Mouse (Mus musculus) heart, embryonic 16.5 days (tissue): ENCODE measurements around the gene Mdfic. TPM values are rescaled to one million over a fixed set of nuclear protein-coding genes. Genes with fewer than 3 reads are reported as not detected.
A peak's percentile ranks its signal among the peaks of the same experiment; 100 is the strongest.

Source experiments
- ATAC-seq: fragments of 200-750 bp; cut with Nextera tagmentation; replicated peaks from 2 replicates; pipeline ENCODE4 v1.8.0; 2017; ENCODE audit warnings: moderate number of reproducible peaks; ENCODE audit not compliant: insufficient read depth, low FRiP score; ENCODE audit errors: extremely low read depth
- H3K27ac ChIP-seq: fragments of 300-500 bp; sonication (generic); 2 replicates; pipeline ENCODE4 v1.5.1; 2014; ENCODE audit warnings: mild to moderate bottlenecking, low read length, control low read depth, moderate library complexity
- H3K27me3 ChIP-seq: fragments of 300-500 bp; sonication (generic); 2 replicates; pipeline ENCODE4 v1.6.1; 2014; ENCODE audit warnings: low read length, mixed read lengths; ENCODE audit not compliant: control insufficient read depth, insufficient read depth
- H3K36me3 ChIP-seq: fragments of 300-500 bp; sonication (generic); 2 replicates; pipeline ENCODE4 v1.6.1; 2014; ENCODE audit not compliant: control insufficient read depth, insufficient read depth
- H3K4me1 ChIP-seq: fragments of 300-500 bp; sonication (generic); 2 replicates; pipeline ENCODE4 v1.6.1; 2014; ENCODE audit warnings: low read length, mixed read lengths; ENCODE audit not compliant: control insufficient read depth, insufficient read depth
- H3K4me2 ChIP-seq: fragments of 300-500 bp; sonication (generic); 2 replicates; pipeline ENCODE4 v1.6.1; 2014; ENCODE audit warnings: low read depth, mild to moderate bottlenecking, control low read depth, low read length
- H3K4me3 ChIP-seq: fragments of 300-500 bp; sonication (generic); 2 replicates; pipeline ENCODE4 v1.5.1; 2014; ENCODE audit warnings: mild to moderate bottlenecking, control low read depth, low read length
- H3K9ac ChIP-seq: fragments of 300-500 bp; sonication (generic); 2 replicates; pipeline ENCODE4 v1.6.1; 2014; ENCODE audit warnings: low read length, control low read depth
- H3K9me3 ChIP-seq: fragments of 300-500 bp; sonication (generic); replicated peaks from 2 replicates; pipeline ENCODE4 v1.6.1; 2016; ENCODE audit warnings: low read length; ENCODE audit not compliant: control insufficient read depth
- WGBS: fragments of 180-500 bp; shearing (Covaris S2); extraction: QIAGEN DNeasy Blood & Tissue Kit; methylation state at CpG from one replicate; pipeline ENCODE4 v1.1.7; 2014; 5-methylcytosine and 5-hydroxymethylcytosine counted together
- polyA plus RNA-seq: library from polyadenylated mRNA; unstranded; fragments of >200 nt; fragmentation: Nextera tagmentation; extraction: Ambion mirVana; gene quantifications from 2 replicates; pipeline ENCODE4 v1.2.1, GENCODE M21; 2015

Gene Mdfic
- polyA plus RNA-seq, 1 experiment from 2014 or later, result 4.0 TPM

DNA sequence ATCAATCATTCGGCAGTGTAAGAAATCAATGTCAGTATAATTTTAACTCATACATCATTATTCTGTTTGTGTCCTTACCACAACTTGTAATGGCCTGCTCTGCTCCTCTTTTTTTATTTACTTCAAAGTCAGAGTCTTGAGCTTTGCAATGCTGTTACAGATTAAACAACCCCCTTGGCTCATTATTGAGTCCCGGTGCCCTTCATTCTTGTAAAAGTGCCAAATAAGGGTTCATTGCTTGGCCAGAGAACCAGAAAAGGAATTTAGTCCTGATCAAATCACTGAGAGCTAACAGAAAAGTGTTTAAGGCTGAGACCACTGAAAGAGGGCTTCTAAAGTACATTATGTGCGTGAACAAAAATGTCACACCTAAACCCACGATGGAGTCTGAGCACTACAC, 10.2 kb downstream of the Mdfic start:
- 42% methylated on average over 4 of the region's 4 CpGs for WGBS
- no peak overlapping the region for H3K27ac ChIP-seq
- H3K4me3 ChIP-seq, result no peak overlapping the region
- H3K9ac ChIP-seq, result no peak overlapping the region
- H3K36me3 ChIP-seq, result no peaks in the 10 kb centered on the region
- peaks cover 22% of the 10 kb centered on the region for H3K4me1 ChIP-seq
- ATAC-seq, result no peak
- no peak overlapping the region for H3K4me2 ChIP-seq
- H3K27me3 ChIP-seq, result no peaks in the 10 kb centered on the region
- H3K9me3 ChIP-seq, result no peaks in the 10 kb centered on the region

DNA sequence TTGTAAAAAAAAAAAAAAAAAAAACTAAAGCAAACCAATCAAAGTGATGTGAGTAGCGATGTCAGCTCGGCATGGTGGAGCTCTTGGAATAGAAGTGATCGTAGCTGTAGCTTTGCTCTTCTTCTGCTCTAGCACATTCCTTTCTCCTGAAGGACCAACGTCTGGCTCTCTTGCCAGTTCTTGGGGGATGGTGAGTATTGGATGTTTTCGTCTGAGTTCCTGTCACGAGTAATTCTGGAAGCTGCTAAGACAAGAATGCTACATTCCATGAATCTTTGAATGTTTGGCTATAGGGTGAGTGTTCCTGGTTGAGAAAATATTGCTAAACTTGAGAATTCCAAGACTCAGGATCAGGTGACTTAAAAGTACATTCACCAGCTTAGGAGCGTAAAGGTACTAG, 11.0 kb downstream of the Mdfic start:
- no peaks in the 10 kb centered on the region for H3K27me3 ChIP-seq
- no peak overlapping the region for H3K9ac ChIP-seq
- no peaks in the 10 kb centered on the region for H3K36me3 ChIP-seq
- no peak for ATAC-seq
- WGBS, result 49% methylated on average over 7 of the region's 7 CpGs
- no peak overlapping the region for H3K4me2 ChIP-seq
- H3K9me3 ChIP-seq, result no peaks in the 10 kb centered on the region
- no peak overlapping the region for H3K4me3 ChIP-seq
- H3K27ac ChIP-seq, result no peak overlapping the region
- H3K4me1 ChIP-seq, result peaks cover 22% of the 10 kb centered on the region

DNA sequence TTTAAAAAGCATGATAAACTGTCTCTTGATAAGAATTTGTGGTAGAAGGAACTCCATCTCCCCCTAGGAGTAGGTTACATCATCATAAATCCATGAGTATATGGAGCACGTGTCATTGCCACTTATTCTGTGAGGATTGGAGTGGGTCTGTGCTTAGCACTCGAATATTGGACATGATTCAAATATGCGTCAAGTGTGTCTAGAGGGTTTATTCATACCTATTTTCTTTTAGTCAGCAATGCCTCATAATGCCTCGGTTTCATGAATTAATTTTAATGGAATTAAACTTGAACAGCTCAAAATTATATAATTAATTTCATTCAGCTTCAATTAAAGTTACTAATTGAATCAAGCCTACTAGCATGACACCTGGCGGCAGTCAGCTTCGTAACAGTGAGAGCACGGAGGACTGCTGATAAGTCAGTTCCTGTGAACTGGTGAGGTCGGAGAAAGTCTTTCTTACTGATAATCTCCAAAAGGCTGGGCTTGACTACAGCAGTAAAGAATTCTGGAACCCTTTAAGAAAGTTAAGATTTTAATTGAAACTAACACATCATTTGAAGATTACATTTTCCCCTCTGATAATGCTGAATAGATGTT, 17.0 kb downstream of the Mdfic start:
- Histone ChIP-seq H3K27me3 (no peaks in the 10 kb centered on the region), H3K9me3 (no peaks in the 10 kb centered on the region), H3K36me3 (no peaks in the 10 kb centered on the region), H3K9ac (no peak overlapping the region), H3K27ac (no peak overlapping the region; the same call in 1 of the 2 replicates), H3K4me3 (no peak overlapping the region), H3K4me1 (peaks cover 15% of the 10 kb centered on the region), H3K4me2 (peak overlapping the region; percentile 46; the same call in 1 of the 2 replicates)
- peak; percentile 85 for ATAC-seq
- whole genome bisulfite sequencing, result 18% methylated on average over 8 of the region's 8 CpGs

DNA sequence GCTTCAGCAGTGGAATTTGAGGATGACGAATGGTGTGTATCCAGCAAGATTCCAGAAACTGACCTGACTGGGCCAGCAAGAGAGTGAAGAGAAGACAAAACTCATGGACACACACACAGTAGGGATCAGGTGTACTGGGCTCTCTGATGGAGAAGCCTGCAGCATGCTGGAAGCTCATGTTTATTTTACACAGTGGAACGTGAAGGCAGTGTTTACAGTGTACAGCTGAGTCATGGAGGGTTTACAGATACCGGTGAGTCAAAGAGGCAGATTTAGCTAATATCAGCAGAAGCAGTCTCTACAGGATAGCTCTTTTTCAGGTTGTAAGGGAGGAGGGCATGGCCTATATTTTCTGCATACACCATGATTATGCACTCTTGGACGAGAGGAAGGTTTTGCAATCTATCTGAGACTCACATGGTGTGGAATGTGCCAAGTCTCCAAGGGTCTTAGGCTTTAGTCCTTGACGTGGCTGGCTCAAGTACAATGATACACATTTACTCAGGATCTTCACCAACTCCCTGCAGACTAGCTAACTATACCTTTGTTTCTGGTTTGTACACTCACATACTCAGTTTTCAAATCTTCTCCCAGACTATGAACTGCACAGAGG, 18.0 kb downstream of the Mdfic start:
- no peaks in the 10 kb centered on the region for H3K27me3 ChIP-seq
- 0 out of 2 replicates have a peak overlapping the region, but pooled peaks have one; percentile 1 for H3K27ac ChIP-seq
- H3K9me3 ChIP-seq, result no peaks in the 10 kb centered on the region
- WGBS, result 48% methylated on average over 5 of the region's 5 CpGs
- no peak overlapping the region for H3K9ac ChIP-seq
- no peaks in the 10 kb centered on the region for H3K36me3 ChIP-seq
- no peak overlapping the region for H3K4me3 ChIP-seq
- H3K4me2 ChIP-seq, result no peak overlapping the region
- no peak for ATAC-seq
- H3K4me1 ChIP-seq, result peaks cover 25% of the 10 kb centered on the region

DNA sequence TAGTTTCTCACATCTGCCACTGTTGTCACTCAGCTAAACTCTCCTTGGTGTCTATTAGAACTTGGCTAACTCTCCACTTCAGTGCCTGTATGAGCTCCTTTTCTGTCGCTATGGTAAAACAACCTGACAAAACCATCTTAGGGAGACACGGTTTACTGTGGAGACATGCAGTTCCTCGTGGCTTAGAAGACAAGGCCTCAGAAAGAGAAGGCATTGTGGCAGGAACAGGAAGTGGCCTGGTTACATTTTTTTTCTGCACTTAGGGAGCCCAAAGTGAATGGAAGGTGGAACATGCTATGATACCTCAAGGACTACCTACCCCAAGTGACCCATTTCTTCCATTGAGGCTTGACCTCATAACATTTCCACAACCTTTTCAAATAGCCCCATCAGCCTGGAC, 18.7 kb downstream of the Mdfic start:
- H3K9ac ChIP-seq, result no peak overlapping the region
- no peak for ATAC-seq
- no peak overlapping the region for H3K4me2 ChIP-seq
- H3K4me3 ChIP-seq, result no peak overlapping the region
- H3K9me3 ChIP-seq, result no peaks in the 10 kb centered on the region
- no peak overlapping the region for H3K27ac ChIP-seq
- no peaks in the 10 kb centered on the region for H3K27me3 ChIP-seq
- H3K4me1 ChIP-seq, result peaks cover 31% of the 10 kb centered on the region
- no peaks in the 10 kb centered on the region for H3K36me3 ChIP-seq
- WGBS, result 71% methylated on average over 3 of the region's 3 CpGs

DNA sequence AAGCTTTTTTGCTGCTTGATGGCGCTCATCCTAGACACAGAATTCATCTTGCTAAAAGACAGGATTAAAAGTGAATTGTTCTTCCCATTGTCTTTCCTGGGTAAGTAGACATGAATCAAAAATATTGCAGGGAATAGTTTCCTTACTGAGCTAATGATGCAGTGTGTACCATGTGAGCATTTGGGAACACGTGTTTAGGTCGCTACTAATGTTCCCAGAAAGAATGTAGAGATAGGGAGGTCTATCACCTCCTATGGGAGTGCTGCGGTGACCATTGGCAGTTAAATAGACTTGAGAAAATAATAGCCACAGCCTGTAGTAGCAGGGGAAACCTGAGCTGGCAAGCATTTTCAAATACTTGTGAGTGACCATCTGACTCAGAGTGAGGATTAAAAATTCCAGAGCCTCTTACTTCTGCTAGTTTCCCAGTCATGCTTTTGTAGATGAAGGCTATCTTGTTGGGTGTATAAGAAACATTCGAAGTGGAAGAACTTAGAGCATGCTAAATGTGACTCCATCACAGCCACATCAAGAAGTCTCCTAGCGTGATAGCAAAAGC, 22.2 kb downstream of the Mdfic start:
- H3K36me3 ChIP-seq, result no peaks in the 10 kb centered on the region
- peaks cover 23% of the 10 kb centered on the region for H3K4me1 ChIP-seq
- ATAC-seq, result peak; percentile 19; the same call in 1 of the 2 replicates
- H3K27me3 ChIP-seq, result no peaks in the 10 kb centered on the region
- WGBS, result 50% methylated on average over 6 of the region's 6 CpGs
- no peaks in the 10 kb centered on the region for H3K9me3 ChIP-seq
- H3K4me3 ChIP-seq, result no peak overlapping the region
- no peak overlapping the region for H3K9ac ChIP-seq
- H3K27ac ChIP-seq, result peak overlapping the region; percentile 68
- H3K4me2 ChIP-seq, result no peak overlapping the region

DNA sequence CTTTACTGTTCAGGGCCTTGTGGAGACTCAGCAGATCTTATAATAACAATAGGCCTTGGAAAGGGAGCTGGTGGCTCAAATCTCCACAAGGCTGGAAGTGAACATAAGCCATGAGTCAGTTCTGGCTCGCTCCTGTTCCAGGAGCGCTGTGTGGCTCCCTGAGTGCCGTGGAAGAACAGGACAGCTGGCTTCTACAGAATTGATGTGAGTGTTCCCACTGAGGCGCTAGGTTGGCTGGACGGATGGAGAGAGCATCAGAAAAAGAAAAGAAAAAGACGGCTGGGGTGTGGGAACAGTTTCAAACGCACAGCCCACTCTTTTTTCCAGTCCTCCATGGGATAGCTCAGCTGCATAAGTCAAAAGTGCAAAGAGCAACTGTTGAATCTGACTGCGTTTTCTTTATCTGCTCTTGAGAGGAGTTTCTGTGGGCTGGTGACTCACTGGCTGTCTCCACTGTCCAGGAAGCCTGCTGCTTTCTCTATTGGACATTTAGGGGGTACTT, 22.9 kb downstream of the Mdfic start:
- WGBS, result 31% methylated on average over 8 of the region's 8 CpGs

GRCm38 (mm10) chr6:15743793-15744192, 23.3 kb downstream of the Mdfic start:
- Histone ChIP-seq H3K27me3 (no peaks in the 10 kb centered on the region), H3K4me3 (no peak overlapping the region), H3K36me3 (no peaks in the 10 kb centered on the region), H3K27ac (peak overlapping the region; percentile 68), H3K4me1 (peaks cover 16% of the 10 kb centered on the region), H3K9ac (no peak overlapping the region), H3K9me3 (no peaks in the 10 kb centered on the region), H3K4me2 (peak overlapping the region; percentile 20; the same call in 1 of the 2 replicates)
- ATAC-seq, result no peak
- 48% methylated on average over 6 of the region's 6 CpGs for WGBS

More for the DNA sequence above, 22.9 kb downstream of the Mdfic start:
- H3K4me2 ChIP-seq, result peak overlapping the region; percentile 20; the same call in 1 of the 2 replicates
- H3K9me3 ChIP-seq, result no peaks in the 10 kb centered on the region
- no peaks in the 10 kb centered on the region for H3K36me3 ChIP-seq
- peak overlapping the region; percentile 68 for H3K27ac ChIP-seq
- ATAC-seq, result peak; percentile 81
- no peak overlapping the region for H3K4me3 ChIP-seq
- H3K4me1 ChIP-seq, result peaks cover 20% of the 10 kb centered on the region
- H3K27me3 ChIP-seq, result no peaks in the 10 kb centered on the region
- H3K9ac ChIP-seq, result no peak overlapping the region

DNA sequence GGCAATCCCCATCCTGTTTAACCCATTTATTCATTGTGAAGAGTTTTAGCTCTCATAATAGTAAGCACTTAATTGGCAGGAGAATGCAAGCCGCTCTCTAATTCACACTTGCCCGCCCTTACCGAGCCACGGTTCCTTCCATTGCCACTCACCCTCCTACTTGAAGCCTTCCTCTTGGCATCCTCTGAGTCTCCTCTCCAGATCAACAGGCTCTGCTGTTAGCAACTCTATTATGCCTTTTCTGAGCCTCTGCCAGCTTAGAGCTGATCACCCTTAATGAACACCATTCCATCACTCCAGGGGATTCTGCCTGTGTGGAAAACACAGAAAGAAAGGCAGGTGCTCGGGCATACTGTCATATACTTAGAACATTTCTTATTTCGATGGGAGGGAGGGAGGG, 24.9 kb downstream of the Mdfic start:
- Histone ChIP-seq H3K27ac (no peak overlapping the region), H3K9ac (no peak overlapping the region), H3K9me3 (no peaks in the 10 kb centered on the region), H3K36me3 (no peaks in the 10 kb centered on the region), H3K4me2 (no peak overlapping the region), H3K4me1 (peaks cover 20% of the 10 kb centered on the region), H3K4me3 (no peak overlapping the region), H3K27me3 (no peaks in the 10 kb centered on the region)
- WGBS, result 83% methylated on average over 6 of the region's 6 CpGs
- no peak for ATAC-seq
